Mouse (Mus musculus): Measurements from ENCODE around the gene Eno2.
"Not testable (repeated sequence)": the region's sequence is repeated elsewhere in the genome, so short reads cannot be mapped to it uniquely, and the experiment has no call there.

Eno2 gene

DNA sequence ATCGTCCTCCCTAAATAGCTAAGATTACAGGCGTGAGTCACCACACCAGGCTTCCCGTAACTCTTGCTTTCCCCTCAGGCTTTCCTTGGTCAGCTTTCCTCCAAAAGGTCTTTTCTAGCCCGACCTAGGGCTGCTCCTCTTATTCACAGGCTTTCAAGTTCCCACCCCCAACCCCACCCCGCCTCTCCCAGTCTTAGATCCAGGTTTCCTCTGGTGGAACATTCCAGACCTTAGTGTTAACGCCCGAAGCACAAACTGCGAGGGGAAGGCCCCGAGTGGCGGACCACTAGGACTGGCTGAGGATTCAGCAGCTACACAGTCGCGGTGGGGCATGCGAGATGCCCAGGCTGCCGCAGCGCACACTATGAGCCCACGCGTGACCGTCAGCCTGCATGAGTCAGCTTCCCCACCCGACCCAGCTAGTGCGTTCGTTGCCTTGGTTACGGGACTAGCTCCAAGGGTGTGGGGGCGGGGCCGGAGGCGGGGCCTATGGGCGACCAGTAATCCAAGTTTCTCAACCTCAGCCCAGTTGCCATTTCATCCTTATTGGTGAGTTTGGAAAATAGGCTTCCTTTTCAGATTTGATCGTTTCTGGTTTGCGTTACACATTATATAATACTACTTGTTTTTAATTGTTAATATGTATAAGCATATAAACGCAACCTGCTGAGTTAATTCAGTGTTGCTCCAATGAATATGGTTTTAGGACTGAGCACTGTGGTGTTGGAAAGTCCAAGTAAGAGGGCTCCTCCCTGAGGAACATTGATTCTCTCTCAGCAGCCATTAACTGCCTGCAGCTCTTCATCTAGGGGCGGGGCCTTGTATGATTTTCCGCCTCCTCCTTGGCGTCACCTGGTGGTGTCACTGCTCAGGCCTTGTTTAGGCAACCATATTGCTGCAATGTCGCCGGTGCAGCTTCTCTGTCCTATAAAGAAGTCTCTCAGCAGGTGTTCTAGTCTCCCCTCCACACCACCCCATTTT lies 36.2 kb upstream of the Eno2 start:
- DNase-seq: peak; percentile 94 to 97

DNA sequence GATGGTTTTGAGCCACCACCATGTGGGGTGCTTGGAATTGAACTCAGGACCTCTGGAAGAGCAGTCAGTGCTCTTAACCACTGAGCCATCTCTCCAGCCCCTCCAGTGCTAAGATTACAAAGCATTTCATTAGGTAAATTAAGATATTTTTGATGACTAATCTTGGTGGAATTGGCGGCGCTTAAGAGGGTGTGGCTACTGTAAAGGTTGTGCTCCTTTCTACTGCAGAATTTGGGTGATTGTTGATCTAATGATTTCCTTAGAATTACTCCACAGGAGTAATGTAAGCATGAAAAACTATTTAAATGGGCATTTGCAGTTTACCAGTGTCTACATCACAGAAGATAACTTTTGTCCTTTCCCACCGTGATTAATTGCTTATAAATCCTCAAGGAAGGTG lies 34.9 kb upstream of the Eno2 start:
- DNase-seq: no peak

DNA sequence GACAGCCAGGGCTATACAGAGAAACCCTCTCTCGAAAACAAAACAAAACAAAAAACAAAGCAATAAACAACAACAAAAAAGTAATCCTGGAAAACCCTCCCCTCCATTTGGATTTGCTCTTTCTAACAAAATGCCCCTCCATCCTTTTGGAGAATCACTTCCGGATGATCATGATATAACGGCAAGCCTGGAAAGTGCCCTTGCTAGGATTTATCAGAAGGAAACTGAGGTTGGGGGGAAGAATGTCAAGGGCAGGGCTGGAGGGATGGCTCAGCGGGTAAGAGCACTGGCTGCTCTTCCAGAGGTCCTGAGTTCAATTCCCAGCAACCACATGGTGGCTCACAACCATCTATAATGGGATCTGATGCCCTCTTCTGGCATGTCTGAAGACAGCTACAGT lies 34.2 kb upstream of the Eno2 start:
- DNase-seq: not testable (repeated sequence)

DNA sequence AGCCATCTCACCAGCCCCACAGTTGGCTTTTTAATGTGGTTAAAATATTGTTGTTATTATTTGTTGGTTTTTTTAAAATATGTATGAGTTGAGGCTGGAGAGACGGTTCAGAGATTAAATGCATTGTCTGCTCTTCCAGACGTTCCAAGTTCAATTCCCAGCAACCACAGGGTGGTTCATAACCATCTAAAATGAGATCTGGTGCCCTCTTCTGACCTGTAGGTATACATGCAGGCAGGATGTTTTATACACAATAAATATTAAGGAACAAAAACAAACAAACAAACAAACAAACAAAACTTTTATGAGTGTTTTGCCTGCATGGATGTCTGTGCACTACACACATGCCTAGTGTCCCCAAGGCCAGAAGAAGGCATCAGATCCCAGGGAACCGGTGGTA lies 33.6 kb upstream of the Eno2 start:
- DNase-seq: no peak

DNA sequence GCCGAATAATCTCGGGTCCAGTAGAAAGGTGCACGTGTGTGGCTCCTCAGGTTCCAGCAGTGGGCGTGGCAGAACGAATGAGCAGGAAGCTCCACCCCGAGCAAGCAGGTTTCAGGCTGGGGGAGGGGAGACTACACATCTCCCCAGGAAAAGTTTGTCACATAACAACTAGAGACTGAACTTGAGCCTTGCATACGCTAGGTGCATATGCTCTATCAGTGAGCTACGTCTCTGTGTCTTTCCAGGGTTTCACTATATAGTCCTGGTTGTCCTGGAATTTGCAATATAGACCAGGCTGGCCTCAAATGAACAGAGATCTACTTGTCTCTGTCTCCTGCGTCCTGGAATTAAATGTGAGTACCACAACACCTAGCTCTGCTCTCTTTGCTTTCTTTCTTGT lies 32.9 kb upstream of the Eno2 start:
- not testable (repeated sequence) for DNase-seq

DNA sequence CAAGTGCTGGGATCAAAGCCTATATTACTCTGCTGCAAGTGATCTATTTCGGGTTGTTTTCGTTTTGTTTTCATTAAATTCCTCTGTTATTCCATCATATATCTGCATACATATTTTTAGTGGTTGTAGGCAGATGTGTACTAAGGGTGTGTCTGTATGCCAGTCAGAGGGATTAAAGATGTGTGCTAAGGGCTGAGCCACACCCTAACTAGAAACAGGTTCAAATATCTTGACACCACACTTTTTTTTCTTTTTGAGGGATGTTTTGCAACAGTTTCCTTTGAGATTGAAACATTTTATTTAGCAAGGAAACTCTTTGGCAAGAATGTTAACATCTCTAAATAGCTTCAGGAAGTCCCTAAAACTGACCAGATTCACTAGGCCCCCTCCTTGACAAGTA lies 26.7 kb upstream of the Eno2 start:
- no peak for DNase-seq

DNA sequence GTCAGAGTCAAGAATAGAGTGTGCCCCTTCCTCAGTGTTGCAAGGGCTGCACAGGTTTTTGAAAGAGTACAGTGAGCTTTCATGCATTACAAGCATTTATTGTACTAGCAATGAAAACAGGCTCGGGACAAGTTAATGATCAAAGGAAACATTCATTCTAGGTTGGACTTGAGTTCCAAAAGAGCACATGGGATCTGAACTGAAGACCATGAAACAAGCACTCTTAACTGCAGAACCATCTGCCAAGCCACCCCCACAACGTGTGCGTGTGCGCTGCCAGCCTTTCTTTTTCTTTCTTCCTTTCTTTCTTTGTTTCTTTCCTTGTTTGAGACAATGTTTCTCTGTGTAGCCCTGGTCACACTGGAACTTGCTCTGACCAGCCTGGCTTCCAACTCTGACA lies 26.3 kb upstream of the Eno2 start:
- no peak for DNase-seq

DNA sequence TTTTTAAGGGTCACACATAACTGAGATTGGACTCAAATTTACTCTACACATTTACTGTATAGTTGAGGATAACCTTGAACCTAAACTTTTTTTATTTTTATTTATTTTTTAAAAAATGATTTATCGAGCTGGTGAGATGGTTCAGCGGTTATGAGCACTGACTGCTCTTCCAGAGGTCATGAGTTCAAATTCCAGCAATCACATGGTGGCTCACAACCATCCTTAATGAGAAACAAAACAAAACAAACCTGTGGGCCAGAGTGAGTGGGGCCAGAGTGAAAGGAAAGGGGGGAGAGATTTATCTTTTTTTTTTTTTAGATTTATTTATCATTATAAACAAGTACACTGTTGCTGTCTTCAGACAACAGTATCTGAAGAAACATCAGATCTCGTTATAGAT lies 22.4 kb upstream of the Eno2 start:
- DNase-seq: no peak

DNA sequence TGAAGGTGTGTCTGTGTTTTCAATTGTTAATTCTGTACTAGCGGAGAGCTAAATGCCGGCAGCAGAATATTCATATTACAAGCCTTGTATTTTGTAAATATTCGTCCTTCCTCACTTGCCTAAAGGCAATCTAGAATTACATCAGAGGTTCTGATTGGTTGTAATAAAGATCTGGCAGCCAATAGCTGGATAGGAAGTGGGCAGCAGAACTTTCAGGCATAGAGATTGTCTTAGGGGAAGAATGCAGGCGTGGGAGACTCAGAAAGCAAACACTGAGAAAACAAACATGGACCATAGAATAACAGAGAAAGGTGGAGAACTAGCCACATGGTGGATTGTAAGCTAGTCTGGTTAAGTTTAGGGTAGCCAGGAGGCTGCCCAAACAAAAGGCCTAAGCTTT lies 20.6 kb upstream of the Eno2 start:
- no peak for DNase-seq

DNA sequence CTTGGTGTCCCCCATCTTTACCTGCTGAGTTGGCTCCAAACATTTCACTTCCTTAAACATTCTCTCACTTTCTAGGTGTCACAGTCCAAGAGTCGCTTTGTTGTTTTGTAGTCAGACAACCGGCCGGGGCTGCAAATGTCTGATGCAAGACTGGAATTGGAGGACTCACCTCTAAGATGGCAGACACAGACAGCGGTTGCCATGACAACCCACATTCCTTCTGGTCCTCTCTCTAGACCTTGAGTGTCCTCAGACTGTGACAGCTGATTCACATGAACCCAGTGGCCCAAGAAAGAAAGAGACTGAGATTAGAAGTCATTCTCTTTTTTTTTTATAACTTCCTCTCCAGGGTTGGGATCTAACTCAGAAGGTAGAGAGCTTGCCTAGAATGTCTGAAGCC lies 20.0 kb upstream of the Eno2 start:
- DNase-seq: no peak

DNA sequence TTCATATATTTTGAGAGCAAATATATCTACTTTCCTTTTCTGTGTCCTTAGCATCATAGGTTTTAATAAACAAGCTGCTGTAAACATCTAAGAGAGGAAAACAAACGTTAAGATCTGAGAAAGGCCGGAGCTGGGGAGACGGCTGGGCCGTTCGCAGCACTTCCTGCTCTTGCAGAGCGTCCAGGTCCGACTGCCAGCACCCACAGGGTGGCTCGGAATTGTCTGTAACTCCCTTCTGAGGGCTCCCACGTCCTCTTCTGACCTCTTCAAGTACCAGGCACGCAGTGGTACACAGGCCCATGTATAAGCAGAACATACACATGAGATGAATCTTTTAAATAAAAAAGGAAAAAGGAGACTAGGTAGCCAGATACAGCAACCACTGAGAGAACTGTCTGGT lies 18.2 kb upstream of the Eno2 start:
- no peak for DNase-seq

DNA sequence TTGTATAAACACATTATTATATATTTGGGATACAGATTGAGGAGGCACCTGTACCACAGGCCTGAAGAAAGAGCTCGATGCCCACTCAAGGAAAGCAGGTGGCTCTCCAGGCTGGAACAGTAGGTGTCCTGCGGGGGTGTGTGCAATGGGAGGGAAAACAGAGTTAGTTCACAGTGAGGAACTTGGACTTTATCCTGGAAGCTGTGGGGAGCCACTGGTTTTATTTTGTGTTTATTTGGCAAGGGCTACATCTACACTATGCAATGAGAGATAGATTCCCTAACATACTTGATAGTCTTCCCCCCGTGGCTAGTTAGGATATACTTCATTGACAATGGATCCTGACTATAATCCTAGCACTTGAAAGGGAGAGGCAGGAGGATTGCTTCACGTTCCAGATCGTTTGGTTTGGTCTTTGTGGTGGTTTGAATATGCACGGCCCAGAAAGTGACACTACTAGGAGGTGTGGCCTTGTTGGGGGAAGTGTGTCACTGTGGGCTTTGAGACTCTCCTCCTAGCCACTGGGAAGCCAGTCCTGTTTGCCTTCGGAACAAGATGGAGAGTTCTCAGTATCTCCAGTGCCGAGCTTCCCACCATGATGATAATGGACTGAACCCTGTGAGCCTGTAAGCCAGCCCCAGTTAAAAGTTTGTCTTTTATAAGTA lies 17.4 kb upstream of the Eno2 start:
- no peak for DNase-seq

DNA sequence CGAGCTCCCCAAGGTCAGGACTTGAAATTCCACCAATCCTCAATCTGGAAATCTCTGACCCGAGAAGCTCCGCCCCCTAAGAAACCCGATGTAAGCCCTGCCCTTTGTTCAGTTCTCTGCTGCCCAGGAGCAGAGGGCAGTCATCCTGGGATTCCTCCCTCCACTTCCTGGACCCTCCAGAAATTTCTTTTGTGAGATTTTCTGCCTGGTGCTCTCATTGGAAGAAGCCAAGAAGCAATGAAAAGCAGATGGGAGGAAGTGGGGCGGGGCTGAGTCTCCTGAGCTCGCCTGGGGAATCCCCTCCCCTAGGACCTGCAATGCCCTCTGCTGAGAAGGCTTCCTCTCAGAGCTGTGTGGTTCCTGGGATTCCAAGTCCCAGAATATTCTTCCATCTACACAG lies 13.0 kb upstream of the Eno2 start:
- DNase-seq: no peak

DNA sequence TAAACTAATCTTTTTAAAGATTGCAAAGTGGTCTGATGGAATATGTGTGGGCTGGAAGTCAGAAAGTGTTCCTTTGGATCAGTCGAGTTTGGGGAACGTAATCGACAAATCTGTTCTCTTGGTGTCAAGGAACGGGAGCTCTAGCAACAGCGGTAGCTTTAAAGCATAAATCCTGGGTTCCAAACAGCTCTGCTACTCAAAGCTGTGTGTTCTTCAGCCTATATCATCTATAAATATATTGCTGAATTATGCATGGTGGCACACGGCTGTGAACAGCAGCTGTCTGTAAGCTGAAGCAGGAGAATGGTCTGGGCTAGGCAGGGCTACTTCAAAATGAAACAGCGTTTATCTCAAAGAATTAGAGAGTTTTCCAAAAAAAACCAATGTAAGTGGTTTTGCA lies 11.4 kb upstream of the Eno2 start:
- no peak for DNase-seq

DNA sequence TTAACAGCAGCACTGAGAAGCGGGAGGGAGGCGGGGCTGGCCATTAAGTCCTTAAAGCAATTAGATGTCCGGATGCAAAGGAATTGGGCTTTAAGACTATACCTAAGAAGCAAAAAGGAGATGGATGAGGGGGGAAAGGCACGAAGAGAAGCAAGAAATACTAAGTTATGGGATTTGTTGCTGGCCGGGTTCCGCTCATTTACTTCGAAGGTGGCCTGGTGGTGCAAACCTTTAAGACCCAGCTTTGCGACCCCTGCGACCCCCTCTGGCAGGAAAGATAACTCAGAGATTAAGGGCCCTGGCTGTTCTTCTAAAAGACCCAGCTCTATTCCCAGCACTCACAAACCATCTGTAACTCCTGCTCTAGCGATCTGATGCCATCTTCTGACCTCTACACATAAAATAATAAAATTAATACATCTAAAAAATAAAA lies 10.5 kb upstream of the Eno2 start:
- no peak for DNase-seq

DNA sequence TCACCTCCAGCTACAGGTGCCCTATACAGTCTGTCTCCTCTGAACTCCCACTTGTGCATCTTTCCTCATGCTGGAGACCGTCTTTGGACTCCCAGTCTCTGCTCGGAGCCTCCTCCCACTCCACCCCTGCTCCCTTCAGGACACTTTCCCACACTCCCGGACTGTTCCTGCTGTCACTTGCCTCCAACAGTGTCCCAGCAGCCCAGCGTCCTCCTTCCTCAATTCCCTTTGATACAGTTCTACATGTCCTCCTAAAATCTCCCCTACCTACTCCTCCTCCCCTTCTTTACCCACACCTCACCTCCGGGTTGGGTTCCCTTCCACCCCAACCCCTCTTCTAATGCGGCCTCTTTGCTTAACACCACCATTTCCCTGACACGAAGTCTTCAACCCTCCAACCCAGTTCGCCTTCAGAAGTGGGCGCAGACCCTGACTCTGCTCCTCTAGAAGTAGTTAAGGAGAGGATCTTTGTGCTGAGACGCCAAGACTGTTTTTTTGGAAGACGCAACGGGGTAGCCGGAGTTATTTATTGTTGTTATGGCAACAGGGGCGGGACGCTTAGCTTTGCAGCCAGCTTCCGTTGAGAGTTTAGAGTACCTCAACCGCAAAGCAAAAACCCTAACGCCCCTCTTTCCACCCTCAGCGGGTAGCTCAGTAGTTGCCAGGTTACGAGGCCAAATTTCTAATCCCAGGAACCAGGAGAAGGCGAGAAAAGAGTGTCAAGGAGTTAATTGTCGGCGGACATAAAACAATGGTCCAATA lies 9.9 kb upstream of the Eno2 start, which contains the start of gene Lrrc23:
Gene Lrrc23, minus strand, starts transcription at position 506 of the 762 bp plus-strand sequence.
- peak; percentile 55 to 63 for DNase-seq

DNA sequence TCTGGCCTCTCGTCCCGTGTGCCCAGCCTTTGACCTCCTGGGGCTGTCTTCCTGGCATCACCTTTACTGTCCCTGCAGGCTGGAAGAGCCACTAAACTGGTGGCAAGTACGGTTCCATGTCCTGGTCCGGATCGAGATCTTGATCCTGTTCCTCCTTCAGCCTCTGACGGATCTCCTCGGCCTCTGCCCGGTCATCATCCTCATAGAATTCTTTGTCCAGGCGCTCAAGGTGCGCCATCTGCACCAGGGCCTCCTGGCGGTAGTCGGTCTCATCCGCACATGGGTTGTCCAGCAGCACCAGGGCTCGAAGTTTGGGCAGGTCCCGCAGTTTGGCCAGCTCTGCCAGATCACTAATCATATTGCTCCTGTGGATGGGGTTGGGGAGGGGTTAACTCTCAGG lies 1.0 kb upstream of the Eno2 start:
- no peak for DNase-seq

DNA sequence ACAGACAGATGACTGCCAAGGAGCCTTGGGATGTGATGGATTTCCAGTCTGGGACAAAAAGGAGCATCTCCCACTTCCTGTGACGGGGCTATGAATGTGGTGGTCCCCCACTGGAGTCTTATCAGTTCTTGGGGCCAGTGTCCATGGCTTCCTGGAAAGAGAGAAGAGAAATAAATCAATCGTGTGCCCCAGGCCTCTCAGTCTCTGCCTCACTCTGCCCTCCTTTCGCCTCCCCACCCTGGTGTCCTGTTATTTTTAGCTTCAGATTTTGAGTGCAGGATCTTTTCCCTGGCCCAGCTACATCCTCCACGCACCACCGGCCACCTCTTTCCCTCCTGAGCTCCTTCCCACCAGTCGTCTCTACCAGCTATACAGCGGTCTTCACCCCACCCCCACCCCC lies 540 bp upstream of the Eno2 start:
- DNase-seq: no peak

DNA sequence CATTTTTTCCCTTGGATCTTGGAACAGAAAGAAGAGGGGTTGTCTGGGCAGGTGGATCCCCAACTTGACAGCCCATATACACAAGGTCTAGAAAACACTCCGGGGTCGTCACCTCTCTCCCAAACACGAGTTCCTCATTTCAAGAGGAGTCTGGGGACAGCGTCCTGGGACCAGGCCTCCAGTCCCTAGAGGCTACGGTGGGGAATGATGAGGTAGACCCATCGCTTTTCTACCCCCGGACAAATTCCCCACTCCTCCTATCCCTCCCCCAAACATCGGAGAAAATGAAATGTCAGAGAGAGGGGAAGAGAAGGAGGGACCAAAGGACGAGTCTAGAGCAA lies 799 bp downstream of the Eno2 start:
- DNase-seq: no peak

DNA sequence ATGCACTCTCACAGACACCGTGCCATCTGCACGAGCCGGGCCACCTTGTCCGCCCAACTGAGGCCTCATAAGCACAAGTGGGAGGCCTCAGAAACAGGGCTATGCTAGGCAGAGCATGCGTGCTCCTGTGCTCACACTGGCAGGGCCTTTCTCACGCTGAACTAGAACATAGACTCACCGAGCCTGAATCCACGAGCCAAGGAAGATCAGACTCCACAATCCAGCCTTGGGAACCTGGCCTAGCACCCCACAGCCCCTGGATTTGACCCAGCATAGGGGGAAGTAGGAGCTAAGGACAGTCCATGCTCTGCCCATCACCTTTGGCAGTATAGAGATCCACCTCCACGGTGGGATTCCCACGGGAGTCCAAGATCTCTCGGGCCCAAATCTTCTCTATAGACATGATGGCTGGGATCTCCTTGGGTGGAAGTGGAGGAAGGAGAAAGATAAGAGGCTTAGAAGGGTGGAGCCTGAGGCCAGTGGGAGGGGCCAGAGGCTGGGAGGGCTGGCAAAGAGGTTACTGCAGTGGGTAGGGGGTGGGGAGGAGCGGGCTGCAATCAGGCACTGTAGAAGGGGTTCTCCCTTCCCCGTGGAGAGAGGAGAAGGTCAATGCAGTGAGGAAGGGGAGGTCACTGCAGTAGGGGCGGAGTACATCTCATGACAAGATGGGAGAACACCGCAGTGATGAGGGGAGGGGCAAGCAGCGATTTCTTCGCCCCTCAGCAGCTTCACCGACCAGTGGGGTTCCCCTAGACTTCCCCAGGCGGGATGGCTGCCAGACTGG lies 1.4 kb downstream of the Eno2 start:
- no peak for DNase-seq

DNA sequence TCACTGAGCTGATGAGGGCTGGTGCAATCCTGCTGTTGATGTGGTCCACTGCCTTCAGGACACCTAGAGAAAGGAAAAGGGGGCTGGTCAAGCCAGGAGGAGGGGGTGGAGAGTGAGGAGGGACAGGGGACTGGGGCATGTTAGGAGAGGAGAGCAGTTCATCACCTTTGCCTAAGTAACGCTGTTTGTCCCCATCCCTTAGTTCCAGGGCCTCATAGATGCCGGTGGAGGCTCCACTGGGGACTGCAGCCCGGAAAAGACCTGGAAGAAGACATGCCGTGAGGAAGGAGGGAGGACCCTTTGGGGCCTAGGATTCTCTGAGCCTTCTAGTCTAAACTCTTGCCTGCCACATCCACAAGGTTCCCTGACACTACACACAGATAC lies 1.9 kb downstream of the Eno2 start:
- DNase-seq: no peak

DNA sequence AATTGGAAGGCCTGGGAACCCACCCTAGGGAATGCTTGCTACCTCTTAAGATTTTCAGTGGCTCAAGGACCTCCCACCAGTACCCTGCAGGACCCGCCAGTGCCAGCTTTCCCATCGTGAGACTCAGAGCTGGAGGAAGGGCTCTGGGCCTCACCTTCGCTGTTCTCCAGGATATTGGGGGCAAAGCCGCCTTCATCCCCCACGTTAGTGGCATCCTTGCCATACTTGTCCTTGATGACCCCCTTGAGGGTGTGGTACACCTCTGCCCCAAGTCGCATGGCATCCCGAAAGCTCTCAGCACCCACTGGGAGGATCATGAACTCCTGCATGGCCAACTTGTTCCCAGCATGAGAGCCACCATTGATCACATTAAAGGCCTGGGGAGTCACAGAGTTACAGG lies 3.5 kb downstream of the Eno2 start:
- DNase-seq: no peak

DNA sequence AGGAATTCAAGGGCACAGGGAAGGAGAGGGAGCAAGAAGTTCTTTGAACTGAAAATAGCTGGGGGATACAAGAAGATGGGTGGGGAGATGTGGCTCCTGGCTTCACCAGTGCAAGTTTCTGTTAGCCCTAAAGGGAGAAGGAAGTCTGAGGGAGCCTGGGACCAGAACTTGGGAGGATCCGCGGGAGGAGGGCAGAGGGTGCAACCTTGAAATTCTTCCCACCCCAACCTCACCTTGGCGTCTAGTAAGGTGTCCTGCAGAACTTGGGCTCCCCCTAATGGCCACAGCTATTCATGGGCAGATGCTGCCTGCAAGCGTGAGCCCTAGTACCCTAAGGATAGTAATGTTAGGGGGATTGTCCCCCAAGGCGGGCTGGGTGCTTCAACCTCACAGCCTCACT lies 10.2 kb downstream of the Eno2 start:
- peak; percentile 84 to 91 for DNase-seq

Measured in lung, adult 18-20 months (tissue).